Mouse (Mus musculus) small intestine, adult 2 months (tissue): ENCODE results near the gene Slitrk6. TPM values are rescaled to one million over a fixed set of nuclear protein-coding genes. Genes with fewer than 3 reads are reported as not detected.

Source experiments
- H3K27ac ChIP-seq: fragments of 200-500 bp; 2 replicates; pipeline ENCODE4 v1.5.1; 2012; ENCODE audit warnings: low read depth, low read length, control low read depth, inconsistent platforms; ENCODE audit not compliant: insufficient read depth
- H3K27me3 ChIP-seq: fragments of 200-500 bp; 2 replicates; pipeline ENCODE4 v1.6.1; 2012; ENCODE audit warnings: mild to moderate bottlenecking, moderate library complexity, low read length, inconsistent platforms; ENCODE audit not compliant: control insufficient read depth, insufficient read depth
- H3K36me3 ChIP-seq: fragments of 200-500 bp; 2 replicates; pipeline ENCODE4 v1.6.1; 2012; ENCODE audit warnings: mild to moderate bottlenecking, low read length, control low read depth, inconsistent platforms; ENCODE audit not compliant: control insufficient read depth, insufficient read depth
- H3K4me1 ChIP-seq: fragments of 200-500 bp; 2 replicates; pipeline ENCODE4 v1.6.1; 2012; ENCODE audit warnings: low read length, inconsistent platforms, mixed read lengths; ENCODE audit not compliant: control insufficient read depth, insufficient read depth, insufficient read length
- H3K4me3 ChIP-seq: fragments of 200-500 bp; 2 replicates; pipeline ENCODE4 v1.5.1; 2012; ENCODE audit warnings: low read depth, mild to moderate bottlenecking, control low read depth, inconsistent platforms, low read length, moderate library complexity
- CTCF ChIP-seq: fragments of 200-500 bp; IDR thresholded peaks from 2 replicates; pipeline ENCODE4 v1.5.1; 2012; ENCODE audit warnings: low read depth, mild to moderate bottlenecking, control low read depth, inconsistent platforms, low read length, moderate library complexity, mixed read lengths; ENCODE audit not compliant: insufficient replicate concordance, insufficient read length; ENCODE audit errors: extremely low read depth
- POLR2A ChIP-seq: fragments of 200-500 bp; IDR thresholded peaks from 2 replicates; pipeline ENCODE4 v1.6.1; 2012; ENCODE audit warnings: low read depth, mild to moderate bottlenecking, control low read depth, inconsistent platforms, low read length, moderate library complexity
- WGBS: fragments of 180-500 bp; shearing (Covaris S2); methylation state at CpG from one replicate; pipeline ENCODE4 v1.1.7; 2018; 5-methylcytosine and 5-hydroxymethylcytosine counted together
- polyA plus RNA-seq: library from polyadenylated mRNA; depleted of rRNA; stranded (reverse); fragments of >200 nt; gene quantifications from 2 replicates; pipeline ENCODE4 v1.2.3, GENCODE M21; 2012

Slitrk6 gene
- polyA plus RNA-seq, 1 experiment: 0.51 TPM

DNA sequence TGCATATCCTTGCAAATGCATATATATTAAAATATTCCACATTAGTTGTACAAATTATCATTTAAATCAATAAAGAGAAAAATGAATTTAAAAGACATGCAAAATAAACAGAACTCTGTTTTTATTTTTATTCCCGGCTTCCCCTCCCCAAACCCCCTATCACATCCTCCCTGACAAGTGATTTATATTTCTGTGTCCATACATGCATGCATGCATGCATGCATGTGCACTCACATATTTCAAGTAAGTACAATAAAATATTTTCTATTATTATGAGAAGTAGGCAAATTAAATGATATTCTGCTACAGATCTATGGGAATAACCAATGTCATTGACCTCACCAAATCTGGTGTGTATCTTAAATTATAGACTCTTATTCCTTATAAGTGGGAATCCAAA lies 15.6 kb downstream of the Slitrk6 start:
- Histone ChIP-seq H3K4me3 (no peak overlapping the region), H3K27me3 (no peaks in the 10 kb centered on the region), H3K27ac (no peak overlapping the region), H3K36me3 (no peaks in the 10 kb centered on the region), H3K4me1 (no peaks in the 10 kb centered on the region)
- no peak for TF ChIP-seq POLR2A
- TF ChIP-seq CTCF: no peak
- WGBS: 94% methylated on average over 1 of the region's 1 CpGs

DNA sequence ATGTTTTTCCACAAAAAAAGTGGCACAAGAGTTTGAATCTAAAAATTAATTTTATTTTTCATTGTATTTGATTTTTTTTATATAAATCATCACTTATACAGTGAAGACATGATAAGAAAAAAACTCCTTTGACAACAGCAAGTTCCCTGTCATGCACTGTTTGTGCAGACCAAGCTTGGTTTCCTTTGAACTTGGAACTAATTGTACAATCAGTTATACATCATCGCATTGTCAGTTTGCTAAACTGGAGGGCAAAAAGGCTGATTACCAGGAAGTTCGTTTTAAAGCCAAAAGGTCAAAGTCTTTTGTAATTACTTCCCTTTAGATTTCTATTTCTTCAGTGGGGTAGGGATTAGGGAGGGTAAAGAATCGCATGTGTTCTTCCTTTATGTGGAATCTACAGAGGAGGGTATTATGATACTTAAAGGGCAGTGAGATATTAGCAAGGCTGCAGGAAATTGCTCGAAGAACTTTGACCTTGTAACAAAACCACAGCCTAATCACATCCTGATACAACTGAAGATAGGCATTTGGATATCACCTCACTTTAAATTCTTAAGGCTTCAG lies 26.5 kb downstream of the Slitrk6 start:
- H3K27ac ChIP-seq: no peak overlapping the region
- TF ChIP-seq CTCF (no peak), POLR2A (no peak)
- peaks cover 2% of the 10 kb centered on the region; the same call in 1 of the 2 replicates for H3K4me1 ChIP-seq
- no peak overlapping the region for H3K4me3 ChIP-seq
- 18% methylated on average over 4 of the region's 4 CpGs for WGBS
- no peaks in the 10 kb centered on the region for H3K36me3 ChIP-seq
- H3K27me3 ChIP-seq: no peaks in the 10 kb centered on the region

DNA sequence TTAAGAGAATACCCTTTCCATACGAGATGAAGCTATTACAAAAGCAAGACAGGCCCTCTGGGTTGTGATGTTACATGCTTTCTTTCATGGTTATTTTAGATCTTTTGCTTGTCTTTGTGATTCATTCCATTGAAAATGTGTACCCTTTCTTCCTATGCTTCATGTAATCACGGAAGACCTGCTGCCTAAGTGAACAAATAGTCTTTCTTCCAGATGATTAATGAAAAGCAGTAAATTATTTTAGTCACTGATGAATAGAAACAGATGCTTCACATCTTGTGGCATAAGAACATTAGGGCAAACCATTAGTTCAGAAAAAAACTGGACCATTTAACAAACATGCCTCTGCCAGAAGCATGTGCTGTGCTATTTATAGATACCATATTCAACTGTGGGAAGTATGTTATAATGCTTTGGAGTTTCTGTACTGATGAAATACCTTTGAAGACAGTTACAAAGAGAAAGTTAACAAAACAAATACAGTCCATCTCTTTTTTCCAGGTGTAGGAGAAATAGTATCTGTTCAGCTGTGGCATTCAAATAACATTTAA lies 30.8 kb downstream of the Slitrk6 start:
- no peak overlapping the region for H3K27ac ChIP-seq
- H3K27me3 ChIP-seq: no peaks in the 10 kb centered on the region
- no peaks in the 10 kb centered on the region for H3K4me1 ChIP-seq
- no peaks in the 10 kb centered on the region for H3K36me3 ChIP-seq
- TF ChIP-seq CTCF (no peak), POLR2A (no peak)
- H3K4me3 ChIP-seq: no peak overlapping the region
- WGBS: 62% methylated on average over 2 of the region's 2 CpGs
